Mouse (Mus musculus) CH12.LX (cell line): Measurements from ENCODE around the gene Esr1. TPM values are rescaled to one million over a fixed set of nuclear protein-coding genes. Genes with fewer than 3 reads are reported as not detected.

Experiments
- DNase-seq: peaks from one replicate; pipeline ENCODE4 v3.0.0-alpha.2; 2013; ENCODE audit errors: extremely low read depth
- H3K27ac ChIP-seq: 2 replicates; pipeline ENCODE4 v1.5.1; 2012; ENCODE audit warnings: low read depth, mild to moderate bottlenecking, control low read depth, moderate library complexity; ENCODE audit not compliant: insufficient read depth
- H3K27me3 ChIP-seq: replicated peaks from 2 replicates; pipeline ENCODE3; 2012; ENCODE audit warnings: inconsistent platforms
- H3K36me3 ChIP-seq, 2 experiments: replicated peaks in 1 of 2; 2 replicates each; pipeline versions ENCODE3 to v1.6.1; 2012; ENCODE audit warnings: inconsistent platforms in 1 of 2, low read length in 1 of 2, mild to moderate bottlenecking in 1 of 2, mixed read lengths in 1 of 2, moderate library complexity in 1 of 2; ENCODE audit not compliant: control insufficient read depth in 1 of 2, insufficient read depth in 1 of 2
- H3K4me1 ChIP-seq, 2 experiments: 2 replicates each; pipeline ENCODE4 v1.6.1; 2012; ENCODE audit warnings: inconsistent platforms in 1 of 2, moderate library complexity in 1 of 2; ENCODE audit not compliant: insufficient read depth in 2 of 2, control insufficient read depth in 1 of 2
- H3K4me2 ChIP-seq: 2 replicates; pipeline ENCODE4 v1.6.1; 2012; ENCODE audit warnings: low read depth, mild to moderate bottlenecking, control low read depth; ENCODE audit not compliant: poor library complexity, insufficient read depth, severe bottlenecking
- H3K4me3 ChIP-seq, 3 experiments: fragments of 150-350 bp in 1 of 3; sonication (generic) in 1 of 3; replicated peaks in 1 of 3; 2 replicates each; pipeline versions ENCODE3 to v1.5.1; 2011 to 2012; ENCODE audit warnings: low read depth in 2 of 3, low read length in 2 of 3, mild to moderate bottlenecking in 2 of 3, moderate library complexity in 2 of 3, control low read depth in 1 of 3, improper control_type of control experiment in 1 of 3, inconsistent platforms in 1 of 3, mixed read lengths in 1 of 3; ENCODE audit not compliant: poor library complexity in 1 of 3
- H3K79me2 ChIP-seq: replicated peaks from 2 replicates; pipeline ENCODE4 v1.6.1; 2012; ENCODE audit warnings: mild to moderate bottlenecking, moderate library complexity; ENCODE audit not compliant: control insufficient read depth, poor library complexity, insufficient read depth, severe bottlenecking; ENCODE audit errors: extremely low read depth
- H3K9ac ChIP-seq: 2 replicates; pipeline ENCODE4 v1.6.1; 2012; ENCODE audit warnings: low read depth, mild to moderate bottlenecking, control low read depth, moderate library complexity; ENCODE audit not compliant: insufficient read depth
- H3K9me3 ChIP-seq: replicated peaks from 2 replicates; pipeline ENCODE3; 2012; ENCODE audit warnings: low read length, inconsistent platforms, mixed read lengths
- CHD1 ChIP-seq: IDR thresholded peaks from 2 replicates; pipeline ENCODE4 v1.6.1; 2012; ENCODE audit warnings: low read depth, low read length, improper control_type of control experiment, inconsistent platforms
- CHD2 ChIP-seq: IDR thresholded peaks from 2 replicates; pipeline ENCODE4 v1.6.1; 2011; ENCODE audit warnings: low read length, improper control_type of control experiment
- CTCF ChIP-seq, 2 experiments: IDR thresholded peaks in 1 of 2; conservative IDR thresholded peaks in 1 of 2; 2 replicates each; pipeline ENCODE4 v1.5.1; 2011 to 2012; ENCODE audit warnings: low read depth in 2 of 2, low read length in 2 of 2, improper control_type of control experiment in 1 of 2, inconsistent platforms in 1 of 2, mild to moderate bottlenecking in 1 of 2, moderate library complexity in 1 of 2
- E2F4 ChIP-seq: IDR thresholded peaks from 2 replicates; pipeline ENCODE4 v1.6.1; 2011; ENCODE audit warnings: low read depth, low read length, improper control_type of control experiment; ENCODE audit not compliant: insufficient replicate concordance
- ELF1 ChIP-seq: IDR thresholded peaks from 2 replicates; pipeline ENCODE4 v1.6.1; 2014; ENCODE audit warnings: low read depth, mild to moderate bottlenecking, inconsistent platforms, low read length, improper control_type of control experiment
- EP300 ChIP-seq: IDR thresholded peaks from 2 replicates; pipeline ENCODE4 v1.6.1; 2011; ENCODE audit warnings: low read length, improper control_type of control experiment
- ETS1 ChIP-seq: conservative IDR thresholded peaks from 2 replicates; pipeline ENCODE4 v1.6.1; 2012; ENCODE audit warnings: low read depth, mild to moderate bottlenecking, inconsistent platforms, low read length, improper control_type of control experiment, moderate library complexity
- HCFC1 ChIP-seq: IDR thresholded peaks from 2 replicates; pipeline ENCODE4 v1.6.1; 2012; ENCODE audit warnings: low read depth, mild to moderate bottlenecking, inconsistent platforms, low read length, improper control_type of control experiment
- IRF4 ChIP-seq: IDR thresholded peaks from 2 replicates; pipeline ENCODE4 v1.6.1; 2014; ENCODE audit warnings: low read depth, mild to moderate bottlenecking, inconsistent platforms, low read length, improper control_type of control experiment
- KAT2A ChIP-seq: IDR thresholded peaks from 2 replicates; pipeline ENCODE4 v1.6.1; 2012; ENCODE audit warnings: low read length, improper control_type of control experiment, inconsistent platforms; ENCODE audit not compliant: insufficient replicate concordance
- MAFK ChIP-seq: IDR thresholded peaks from 2 replicates; pipeline ENCODE4 v1.6.1; 2011; ENCODE audit warnings: low read length, improper control_type of control experiment; ENCODE audit not compliant: insufficient replicate concordance
- MAX ChIP-seq: IDR thresholded peaks from 2 replicates; pipeline ENCODE4 v1.6.1; 2011; ENCODE audit warnings: low read length, improper control_type of control experiment
- MAZ ChIP-seq: IDR thresholded peaks from 2 replicates; pipeline ENCODE4 v1.6.1; 2012; ENCODE audit warnings: low read depth, mild to moderate bottlenecking, inconsistent platforms, low read length, improper control_type of control experiment, moderate library complexity
- MEF2A ChIP-seq: IDR thresholded peaks from 2 replicates; pipeline ENCODE4 v1.6.1; 2014; ENCODE audit warnings: low read depth, mild to moderate bottlenecking, inconsistent platforms, low read length, improper control_type of control experiment, borderline replicate concordance
- MYC ChIP-seq: IDR thresholded peaks from 2 replicates; pipeline ENCODE4 v1.6.1; 2011; ENCODE audit warnings: low read depth, mild to moderate bottlenecking, improper control_type of control experiment, low read length
- POLR2AphosphoS2 ChIP-seq: IDR thresholded peaks from 2 replicates; pipeline ENCODE4 v1.6.1; 2011; ENCODE audit warnings: low read depth, low read length, improper control_type of control experiment
- RCOR1 ChIP-seq: conservative IDR thresholded peaks from 2 replicates; pipeline ENCODE4 v1.6.1; 2012; ENCODE audit warnings: low read depth, mild to moderate bottlenecking, inconsistent platforms, low read length, improper control_type of control experiment
- SMC3 ChIP-seq: IDR thresholded peaks from 2 replicates; pipeline ENCODE4 v1.6.1; 2011; ENCODE audit warnings: low read depth, low read length, improper control_type of control experiment
- TBP ChIP-seq: conservative IDR thresholded peaks from 2 replicates; pipeline ENCODE4 v1.6.1; 2011; ENCODE audit warnings: low read depth, low read length, improper control_type of control experiment
- TCF12 ChIP-seq: IDR thresholded peaks from 2 replicates; pipeline ENCODE4 v1.6.1; 2014; ENCODE audit warnings: low read depth, mild to moderate bottlenecking, inconsistent platforms, low read length, improper control_type of control experiment
- USF1 ChIP-seq: IDR thresholded peaks from 2 replicates; pipeline ENCODE4 v1.6.1; 2014; ENCODE audit warnings: low read depth, mild to moderate bottlenecking, inconsistent platforms, low read length, improper control_type of control experiment
- USF2 ChIP-seq: conservative IDR thresholded peaks from 2 replicates; pipeline ENCODE4 v1.6.1; 2011; ENCODE audit warnings: low read depth, low read length, improper control_type of control experiment
- ZNF384 ChIP-seq: IDR thresholded peaks from 2 replicates; pipeline ENCODE4 v1.6.1; 2012; ENCODE audit warnings: low read depth, low read length, improper control_type of control experiment, inconsistent platforms
- dilution Hi-C: fragments of 300-500 bp; cut with MboI; formaldehyde crosslinking; loops from 2 replicates; pipeline ENCODE4 v1.14.3; 2020; ENCODE audit warnings: low sequenced_read_pairs; ENCODE audit not compliant: extremely low pct_unique_long_range_greater_than_20kb, extremely low pct_ligation_motif_present
- in situ Hi-C: fragments of 300-500 bp; cut with MboI; formaldehyde crosslinking; loops from 3 replicates; pipeline ENCODE4 v1.14.3; 2019; ENCODE audit warnings: low sequenced_read_pairs, low pct_ligation_motif_present, low pct_unique_long_range_greater_than_20kb, mixed read lengths
- polyA plus RNA-seq: library from polyadenylated mRNA; unstranded; fragments of >175 nt; gene quantifications from 2 replicates; pipeline ENCODE4 v1.2.1, GENCODE M21; 2012; ENCODE audit warnings: low read depth; ENCODE audit not compliant: insufficient read length
- total RNA-seq, 2 experiments: library from RNA; depleted of rRNA; stranded (reverse); fragments of 300-350 nt in 1 of 2; fragments of >200 nt in 1 of 2; gene quantifications; 2 replicates each; pipeline ENCODE4 v1.2.3; 2012 to 2014

The Esr1 gene
- total and polyA plus RNA-seq, 3 experiments = 0.63 to 1.0 (median 0.64) TPM

DNA sequence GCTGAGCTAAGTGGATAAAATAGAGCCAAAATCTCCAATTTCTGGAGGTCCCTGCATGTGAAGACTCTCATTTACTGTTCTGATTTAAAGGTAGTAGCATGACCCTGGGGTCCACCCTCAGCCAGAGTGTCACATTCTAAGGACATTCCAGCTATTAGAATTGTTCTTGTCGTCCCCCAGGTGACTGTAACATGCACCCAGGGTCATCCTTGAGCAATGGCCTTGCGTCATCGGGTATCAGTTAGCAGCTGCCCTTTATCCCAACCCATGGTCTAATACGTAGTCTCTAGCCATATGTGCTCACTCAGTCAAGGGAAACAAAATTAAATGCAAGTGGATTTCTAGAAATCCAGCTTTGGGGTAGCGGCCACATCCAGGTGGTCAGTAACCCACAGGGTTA, 213.0 kb downstream of the Esr1 start:
- in situ Hi-C loops (no loop called here), dilution Hi-C loops (no loop called here)
- H3K79me2 ChIP-seq = no peaks in the 10 kb centered on the region
- no peak overlapping the region for H3K4me3 ChIP-seq
- peaks cover 0 to 2% of the 10 kb centered on the region in 2 experiments for H3K36me3 ChIP-seq
- no peak for DNase-seq
- TF ChIP-seq RCOR1 (no peak), MAZ (no peak), KAT2A (no peak), CHD1 (no peak), MYC (no peak), ELF1 (no peak), TCF12 (no peak), CHD2 (no peak), MEF2A (no peak), USF2 (no peak), HCFC1 (no peak), ETS1 (no peak), ZNF384 (no peak), MAX (no peak), MAFK (no peak), POLR2AphosphoS2 (no peak), CTCF (conservative IDR thresholded peaks at IDR 0.05 in 1 of 2, IDR thresholded peaks at IDR 0.05 in 1 of 2; ENCODE audit: low read depth in 2 of 2, low read length in 2 of 2) (no peak), TBP (no peak), EP300 (no peak), USF1 (no peak)
- TF ChIP-seq, all 38 proteins: peak for 0
- no peaks in the 10 kb centered on the region for H3K4me1 ChIP-seq
- H3K9ac ChIP-seq = no peak overlapping the region
- no peak overlapping the region for H3K4me2 ChIP-seq
- no peak overlapping the region for H3K27ac ChIP-seq
- H3K9me3 ChIP-seq = no peaks in the 10 kb centered on the region
- no peaks in the 10 kb centered on the region for H3K27me3 ChIP-seq

DNA sequence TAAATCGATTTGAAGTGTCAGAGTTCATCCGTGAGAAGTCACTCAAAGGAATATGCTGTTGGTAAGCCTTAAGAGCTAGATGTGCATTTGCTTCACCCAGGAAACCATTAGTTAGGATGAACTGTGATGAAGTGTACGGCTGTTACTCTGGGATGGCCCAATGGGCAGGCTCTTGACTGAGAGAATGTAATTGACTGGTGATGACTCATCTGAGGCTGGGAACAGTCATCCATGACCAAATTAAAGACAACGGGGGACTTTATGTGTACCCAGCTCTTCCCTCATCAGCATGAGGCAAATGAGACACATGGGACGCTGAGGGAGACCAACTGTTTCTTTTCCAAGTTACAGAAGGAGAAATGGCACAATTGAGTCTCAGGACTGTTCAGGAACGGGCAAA, 219.2 kb downstream of the Esr1 start:
- in situ Hi-C loops (no loop called here), dilution Hi-C loops (no loop called here)
- H3K9ac ChIP-seq = no peak overlapping the region
- no peaks in the 10 kb centered on the region for H3K9me3 ChIP-seq
- no peak overlapping the region for H3K4me3 ChIP-seq
- H3K27me3 ChIP-seq = no peaks in the 10 kb centered on the region
- no peaks in the 10 kb centered on the region for H3K36me3 ChIP-seq
- no peak overlapping the region for H3K4me2 ChIP-seq
- H3K4me1 ChIP-seq = peaks cover 0 to 5% of the 10 kb centered on the region in 2 experiments; a peak in 1 of 4 replicates
- no peak for TF ChIP-seq IRF4
- TF ChIP-seq SMC3 = no peak
- no peak for TF ChIP-seq E2F4
- no peak overlapping the region for H3K27ac ChIP-seq
- peak; percentile 17 for DNase-seq
- H3K79me2 ChIP-seq = no peaks in the 10 kb centered on the region
